Mouse (Mus musculus): ENCODE results near the gene Wwp2.
A peak's percentile ranks its signal among the peaks of the same experiment; 100 is the strongest.

The Wwp2 gene

GRCm38 (mm10) chr8:107478728-107479127 is 42.6 kb downstream of the Wwp2 start:
- DNase-seq: no peak

- no peak for DNase-seq
Observed at GRCm38 (mm10) chr8:107480436-107480835, 44.3 kb downstream of the Wwp2 start.

GRCm38 (mm10) chr8:107483250-107483649 is 47.1 kb downstream of the Wwp2 start:
- peak; percentile 66 to 76 for DNase-seq

GRCm38 (mm10) chr8:107484956-107485355 is 48.8 kb downstream of the Wwp2 start:
- no peak for DNase-seq

GRCm38 (mm10) chr8:107488551-107488950 is 52.4 kb downstream of the Wwp2 start:
- DNase-seq: no peak

GRCm38 (mm10) chr8:107489086-107489485 is 52.9 kb downstream of the Wwp2 start:
- DNase-seq: no peak

GRCm38 (mm10) chr8:107489921-107490320 is 53.8 kb downstream of the Wwp2 start:
- DNase-seq: no peak

- no peak for DNase-seq
Observed at GRCm38 (mm10) chr8:107490649-107491048, 54.5 kb downstream of the Wwp2 start.

- DNase-seq: no peak
Observed at GRCm38 (mm10) chr8:107491212-107491611, 55.0 kb downstream of the Wwp2 start.

GRCm38 (mm10) chr8:107491831-107492230 is 55.7 kb downstream of the Wwp2 start:
- no peak for DNase-seq

GRCm38 (mm10) chr8:107492802-107493201 is 56.6 kb downstream of the Wwp2 start:
- DNase-seq: no peak

- DNase-seq: no peak
Observed at GRCm38 (mm10) chr8:107495425-107495824, 59.3 kb downstream of the Wwp2 start.

GRCm38 (mm10) chr8:107497708-107498107 is 61.5 kb downstream of the Wwp2 start:
- DNase-seq: no peak

GRCm38 (mm10) chr8:107498390-107498789 is 62.2 kb downstream of the Wwp2 start:
- DNase-seq: peak; percentile 22 to 57

GRCm38 (mm10) chr8:107498806-107499205 is 62.6 kb downstream of the Wwp2 start:
- no peak for DNase-seq

GRCm38 (mm10) chr8:107499519-107499918 is 63.4 kb downstream of the Wwp2 start:
- DNase-seq: no peak

GRCm38 (mm10) chr8:107502407-107502806 is 66.2 kb downstream of the Wwp2 start:
- no peak for DNase-seq

GRCm38 (mm10) chr8:107502922-107503321 is 66.8 kb downstream of the Wwp2 start:
- DNase-seq: no peak

- DNase-seq: no peak
Observed at GRCm38 (mm10) chr8:107503354-107503753, 67.2 kb downstream of the Wwp2 start.

- no peak for DNase-seq
Observed at GRCm38 (mm10) chr8:107504239-107504985, 68.2 kb downstream of the Wwp2 start.

- DNase-seq: peak; percentile 26 to 35
Observed at GRCm38 (mm10) chr8:107505271-107505670, 69.1 kb downstream of the Wwp2 start.

GRCm38 (mm10) chr8:107507019-107507418 is 70.9 kb downstream of the Wwp2 start:
- DNase-seq: no peak

GRCm38 (mm10) chr8:107510204-107510603 is 74.0 kb downstream of the Wwp2 start:
- no peak for DNase-seq

- no peak for DNase-seq
Observed at GRCm38 (mm10) chr8:107510766-107511165, 74.6 kb downstream of the Wwp2 start.

- DNase-seq: no peak
Observed at GRCm38 (mm10) chr8:107513249-107513648, 77.1 kb downstream of the Wwp2 start.

Measured in cerebellum, adult 18-20 months (tissue).